Mouse (Mus musculus): Measurements from ENCODE around the gene Slc13a5.

Gene Slc13a5

DNA sequence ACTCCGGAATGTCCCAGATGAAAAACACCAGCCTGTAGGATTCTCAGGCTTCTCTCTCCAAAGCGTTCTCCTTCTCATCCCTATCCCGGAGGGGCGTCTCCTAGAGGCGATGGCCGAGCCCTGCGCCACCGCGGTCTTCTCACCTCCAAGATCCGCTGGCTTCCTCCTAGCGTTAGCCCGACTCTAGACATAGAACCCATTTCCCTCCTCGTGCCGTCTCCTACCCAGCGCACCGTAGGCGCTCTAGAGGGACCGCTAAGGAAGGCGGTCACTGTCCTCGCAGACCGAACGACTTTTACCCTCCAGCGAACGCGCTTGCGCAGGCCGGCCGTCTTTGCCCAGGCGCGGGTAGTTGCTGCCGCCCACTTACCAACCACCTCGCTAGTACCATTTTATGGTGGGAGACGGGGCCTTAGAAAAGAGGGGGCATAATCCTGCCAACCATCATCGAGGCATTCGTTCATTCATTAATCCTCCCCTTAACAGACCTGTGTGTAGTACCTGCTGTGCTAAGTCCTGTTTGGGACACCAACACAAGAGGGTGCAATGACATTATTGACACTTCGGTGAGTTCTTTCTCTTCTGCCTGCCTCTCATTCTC lies at the start of gene Slc13a5:
Gene Slc13a5, minus strand, starts transcription at position 263 of the 601 bp plus-strand sequence.
- no peak for DNase-seq

DNA sequence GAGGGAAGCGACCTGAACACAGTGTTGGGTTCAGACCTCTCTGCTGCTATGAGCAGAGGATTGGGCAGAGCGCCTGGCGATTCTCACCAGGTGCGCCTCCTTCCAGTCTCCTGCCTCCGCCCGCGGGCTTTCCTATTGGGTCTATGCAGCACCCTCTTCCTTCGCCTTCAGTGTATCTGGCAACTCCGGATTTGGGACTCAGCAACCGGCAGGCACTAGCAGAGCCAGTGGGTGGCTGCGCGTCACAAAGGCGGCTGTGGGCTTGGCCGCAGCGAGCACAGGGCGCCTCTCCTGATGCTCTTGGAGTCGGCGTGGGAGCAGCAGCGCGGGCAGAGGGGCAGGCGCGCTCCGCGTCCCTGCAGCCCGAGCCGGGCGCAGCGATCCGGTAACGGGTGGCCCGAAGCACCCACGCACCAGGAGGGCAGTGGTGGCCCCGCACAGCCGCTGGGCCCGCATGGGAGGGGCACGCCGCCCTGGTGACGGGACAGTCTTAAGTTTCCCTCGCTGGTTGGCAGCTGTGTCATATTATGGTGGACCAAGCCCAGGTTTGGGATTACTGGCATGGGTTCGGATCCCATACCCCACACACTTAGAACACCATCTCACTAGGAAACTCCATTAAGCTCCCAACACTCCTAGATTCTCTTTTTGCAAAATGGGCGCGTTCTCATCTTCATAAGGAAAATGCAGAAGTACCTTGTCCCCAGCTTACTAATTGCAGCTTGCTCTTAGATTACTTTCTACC lies 47.3 kb upstream of the Slc13a5 start, which contains the start of gene Fbxo39:
Gene Fbxo39, plus strand, starts transcription at position 294 of the 745 bp plus-strand sequence.
- DNase-seq: no peak

DNA sequence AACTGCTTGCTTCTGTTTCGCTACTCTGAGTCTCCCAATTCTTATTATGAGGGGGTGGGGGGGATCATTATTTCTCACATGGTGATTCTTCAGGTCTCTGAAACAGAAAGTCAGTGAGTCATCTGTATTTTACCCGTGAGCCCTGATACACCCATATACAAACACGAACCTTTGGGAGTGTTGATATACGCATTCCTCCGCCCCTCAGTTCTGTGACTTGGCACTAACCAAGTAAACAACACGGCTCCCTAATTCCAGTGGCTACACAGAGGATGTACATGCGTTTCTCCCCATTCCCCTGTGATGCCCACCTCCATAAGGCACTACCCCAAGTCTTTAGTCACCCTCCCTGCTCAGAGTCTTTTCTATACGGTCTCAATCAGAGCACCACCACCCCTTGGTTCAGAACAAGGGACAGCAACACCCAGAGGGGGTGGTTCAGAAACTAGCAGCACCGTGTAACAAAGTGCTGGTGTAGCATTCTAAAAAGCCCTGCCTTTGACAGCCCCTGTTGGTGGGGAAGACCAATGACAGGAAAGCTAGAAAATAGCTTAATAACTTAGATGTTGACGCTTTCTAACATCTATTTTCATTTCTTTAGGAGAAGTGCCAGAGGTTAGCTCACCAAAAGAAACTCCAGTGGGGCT lies 44.5 kb upstream of the Slc13a5 start:
- no peak for DNase-seq

DNA sequence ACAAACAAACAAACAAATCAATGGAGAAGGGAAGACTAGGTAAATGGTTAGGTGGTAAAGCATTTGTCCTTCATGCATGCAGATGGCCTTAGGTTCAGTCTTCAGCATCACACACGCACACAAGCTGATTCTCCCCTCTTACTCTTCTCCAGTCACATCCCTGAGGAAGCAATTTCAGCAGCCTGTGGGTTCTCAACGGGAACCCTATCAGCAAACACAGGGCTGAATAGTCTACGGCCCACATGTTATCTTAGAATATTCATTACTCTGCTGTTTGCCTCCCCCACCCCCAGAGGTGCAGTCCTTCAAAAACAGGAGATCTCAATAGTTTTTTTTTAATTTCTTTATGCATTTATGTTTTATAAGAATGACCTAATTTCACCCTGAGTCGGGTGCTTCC lies 43.5 kb upstream of the Slc13a5 start:
- DNase-seq: no peak

DNA sequence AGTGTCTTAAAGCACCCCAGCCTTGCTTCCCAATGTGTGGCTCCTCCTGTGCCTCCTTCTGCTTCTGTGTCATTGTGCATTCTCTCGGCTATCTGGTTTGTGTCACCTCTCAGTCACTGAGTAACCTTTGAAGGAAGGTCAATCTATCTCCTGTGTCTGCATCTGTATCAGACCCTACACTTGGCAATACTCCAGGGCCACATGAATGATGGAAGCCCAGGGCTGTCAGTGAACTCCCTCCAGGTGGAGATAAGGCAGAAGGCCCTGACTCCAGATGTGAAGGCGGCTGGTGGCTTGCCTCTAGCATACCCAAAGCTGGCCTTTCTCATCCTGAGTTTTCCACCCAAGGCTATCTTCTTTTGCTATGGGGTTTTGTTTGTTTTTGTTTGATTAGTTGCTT lies 42.0 kb upstream of the Slc13a5 start:
- no peak for DNase-seq

DNA sequence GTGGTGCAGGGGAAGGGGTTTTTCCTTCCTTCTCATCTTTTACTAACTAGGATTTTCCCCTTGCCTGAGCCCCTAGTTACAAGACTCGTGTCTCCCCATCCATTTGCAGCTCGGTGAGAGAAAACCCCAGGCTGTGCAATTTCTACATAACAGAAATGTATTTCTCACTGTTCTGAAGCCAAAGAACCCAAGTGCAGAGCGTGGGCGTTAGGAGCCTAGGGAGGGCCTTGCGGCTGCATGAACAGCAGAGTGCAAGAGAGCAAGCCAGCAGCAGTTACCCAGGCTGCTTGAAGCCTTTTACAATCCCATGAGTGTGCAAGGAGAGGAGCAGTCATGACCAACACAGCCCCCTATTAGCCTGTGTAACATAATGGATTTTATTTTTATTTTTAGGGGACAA lies 40.4 kb upstream of the Slc13a5 start:
- DNase-seq: no peak

DNA sequence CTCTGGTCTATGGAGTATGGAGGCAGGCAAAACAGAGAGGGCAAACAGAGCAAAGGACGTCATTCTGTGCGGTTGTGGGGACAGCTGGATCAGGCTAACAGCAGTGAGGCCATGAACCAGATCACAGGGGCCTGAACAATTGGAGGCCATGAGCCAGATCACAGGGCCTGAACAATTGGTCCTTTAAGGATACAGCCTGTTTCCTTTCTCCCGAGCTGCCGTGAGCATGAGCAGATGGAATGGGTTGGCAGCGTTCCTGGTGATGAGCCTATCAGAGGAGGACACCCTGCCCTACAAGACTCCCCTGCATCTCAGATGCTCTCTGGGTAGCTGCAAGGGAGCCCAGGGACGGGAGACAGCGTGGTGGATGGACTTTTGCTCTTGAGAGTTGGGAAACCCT lies 35.2 kb upstream of the Slc13a5 start:
- peak; percentile 42 to 51 for DNase-seq

DNA sequence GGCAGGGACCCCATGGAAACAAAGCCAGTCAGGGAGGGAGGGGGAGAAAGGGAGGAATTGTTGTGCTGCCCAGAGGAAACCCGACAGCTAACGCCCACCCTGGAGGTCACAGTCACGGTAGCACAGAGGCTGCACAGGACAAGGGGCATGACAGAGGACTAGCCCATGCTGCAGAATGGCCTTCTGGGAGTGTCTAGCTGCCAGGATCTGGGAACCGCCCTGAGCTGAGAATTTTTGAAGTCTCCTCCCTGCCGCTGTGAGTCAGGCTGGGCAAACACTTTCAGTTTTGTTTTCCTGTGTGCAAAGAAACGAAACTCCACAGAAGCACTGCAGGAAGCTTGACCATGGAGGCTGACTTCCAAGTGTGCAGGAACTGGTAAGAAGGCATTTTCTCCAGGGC lies 34.3 kb upstream of the Slc13a5 start, which contains the start of gene Xaf1:
Gene Xaf1, plus strand, starts transcription at position 296 of the 400 bp plus-strand sequence.
- peak; percentile 81 to 87 for DNase-seq

DNA sequence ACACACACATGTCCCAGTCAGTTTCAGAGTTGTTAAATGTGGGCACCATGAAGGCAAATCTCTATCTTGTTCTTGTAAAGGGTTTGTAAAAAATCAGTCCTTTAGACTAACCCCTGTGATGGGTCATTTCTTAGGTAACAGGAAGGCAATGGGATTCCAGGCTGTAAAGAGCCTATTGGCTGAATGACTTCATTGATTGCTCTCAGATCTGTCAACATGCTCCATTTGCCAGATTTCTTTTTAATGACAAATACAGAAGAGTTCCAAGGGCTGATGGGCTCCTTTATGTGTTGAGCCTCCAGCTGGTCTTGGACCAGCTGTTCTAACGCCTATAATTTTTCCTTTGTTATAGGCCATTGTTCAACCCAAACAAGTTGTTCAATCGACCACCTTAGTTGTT lies 26.1 kb upstream of the Slc13a5 start:
- DNase-seq: no peak

DNA sequence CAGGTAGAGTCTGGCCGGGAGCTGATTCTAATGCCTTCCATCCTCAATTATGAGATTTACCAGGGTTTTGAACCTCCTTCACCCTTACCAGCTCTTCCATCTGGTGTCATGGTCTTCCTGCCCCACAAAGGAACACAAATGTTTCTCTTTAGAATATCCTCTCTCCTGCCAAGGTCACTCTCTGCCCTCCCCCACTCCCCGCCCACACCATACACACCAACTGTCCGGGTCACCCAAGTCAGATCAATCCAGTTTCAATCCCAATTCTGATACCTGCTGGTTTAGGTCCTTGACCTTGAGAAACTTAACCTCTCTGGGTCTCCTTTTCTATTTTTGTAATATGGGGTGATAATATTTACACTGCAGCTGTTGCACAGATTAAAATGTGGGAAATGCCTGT lies 20.5 kb upstream of the Slc13a5 start:
- no peak for DNase-seq

DNA sequence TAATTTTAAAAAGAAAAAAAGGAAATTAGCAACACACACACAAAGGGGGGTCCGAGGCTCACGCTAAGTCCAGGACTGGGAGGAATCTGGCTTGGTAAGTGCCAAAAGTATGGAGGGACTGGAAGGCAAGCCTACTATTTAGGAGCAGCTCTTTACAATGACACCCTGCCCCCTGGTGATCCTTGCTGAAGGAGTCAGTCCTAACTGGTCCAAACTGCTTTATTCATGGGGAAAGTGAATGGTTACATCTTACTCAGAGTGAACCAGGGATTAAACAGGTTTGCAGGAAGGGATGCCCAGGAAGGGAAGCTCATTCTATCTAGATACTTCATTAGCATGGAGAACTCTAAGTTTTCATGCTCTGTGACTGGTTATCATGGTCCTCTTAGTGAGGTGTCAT lies 20.1 kb upstream of the Slc13a5 start:
- no peak for DNase-seq

DNA sequence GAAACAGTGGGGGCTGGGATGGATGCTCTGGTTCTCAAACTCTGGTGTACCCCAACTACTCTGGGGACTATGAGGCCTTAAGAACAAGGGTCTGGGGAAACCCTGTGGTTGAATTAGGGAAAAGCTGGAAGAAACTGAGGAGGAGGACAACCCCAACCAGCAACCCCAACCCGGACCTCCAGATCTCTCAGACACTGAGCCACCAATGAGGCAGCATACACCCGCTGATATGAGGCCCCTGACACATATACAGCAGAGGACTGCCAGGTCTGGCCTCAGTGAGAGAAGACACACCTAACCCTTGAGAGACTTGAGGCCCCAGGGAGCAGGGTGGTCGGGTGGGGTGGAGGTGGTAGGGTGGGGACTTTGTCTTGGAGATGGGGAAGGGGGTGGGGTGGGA lies 19.6 kb upstream of the Slc13a5 start:
- DNase-seq: no peak

DNA sequence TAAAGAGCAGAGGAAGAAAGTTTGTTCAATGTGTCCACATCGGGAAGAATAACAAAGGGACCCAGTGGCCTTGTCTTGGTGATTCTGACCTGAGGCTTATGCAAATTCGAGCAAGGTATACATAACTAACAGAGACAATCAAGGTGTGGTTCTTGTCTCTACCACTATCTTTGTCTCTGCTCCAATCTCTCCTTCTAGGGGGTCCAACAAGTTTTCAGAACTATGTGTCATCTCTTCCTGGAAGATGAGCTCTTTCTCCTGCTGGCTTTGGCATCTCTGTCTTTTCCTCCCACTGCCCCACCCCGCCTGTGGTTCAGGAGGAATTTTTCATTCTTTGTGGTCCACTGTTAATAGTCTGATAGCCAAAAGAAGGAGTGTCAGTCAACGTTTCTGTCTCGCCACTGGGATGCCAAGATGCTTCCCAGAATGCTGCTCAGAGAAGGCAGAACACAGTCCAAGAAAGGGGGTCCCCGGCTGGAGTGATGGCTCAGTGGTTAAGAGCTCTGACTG lies 19.0 kb upstream of the Slc13a5 start:
- DNase-seq: no peak

DNA sequence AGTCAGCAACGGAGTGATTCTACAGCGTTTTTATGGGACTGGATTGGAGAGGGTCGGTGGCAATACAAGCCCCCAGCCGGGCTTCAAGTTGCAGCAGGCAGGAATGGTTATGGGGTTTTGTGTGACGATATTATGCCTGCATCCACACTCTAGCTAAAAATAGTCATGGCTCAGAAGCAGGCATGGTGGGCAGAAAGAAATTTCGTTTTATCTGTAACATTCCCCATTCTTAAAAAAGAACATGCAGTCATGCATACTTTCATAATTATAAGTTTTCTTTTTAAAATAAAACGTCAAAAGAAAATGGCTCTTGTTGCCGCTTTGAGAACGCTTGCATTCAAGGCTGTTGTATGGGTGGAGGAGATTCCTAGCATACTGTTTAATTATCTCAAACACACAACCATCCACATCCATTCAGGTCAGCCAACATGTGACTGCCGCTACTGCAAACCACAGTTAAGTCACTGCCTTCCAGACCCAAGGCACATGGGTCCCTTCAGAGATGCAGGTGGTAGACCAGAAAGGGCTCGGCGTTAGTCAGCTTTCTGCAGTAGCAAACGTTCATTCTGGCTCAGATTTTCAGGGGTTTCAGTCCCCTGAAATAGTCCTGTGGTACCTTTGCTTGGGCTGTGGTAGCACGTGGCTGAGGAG lies 17.6 kb upstream of the Slc13a5 start:
- DNase-seq: no peak

DNA sequence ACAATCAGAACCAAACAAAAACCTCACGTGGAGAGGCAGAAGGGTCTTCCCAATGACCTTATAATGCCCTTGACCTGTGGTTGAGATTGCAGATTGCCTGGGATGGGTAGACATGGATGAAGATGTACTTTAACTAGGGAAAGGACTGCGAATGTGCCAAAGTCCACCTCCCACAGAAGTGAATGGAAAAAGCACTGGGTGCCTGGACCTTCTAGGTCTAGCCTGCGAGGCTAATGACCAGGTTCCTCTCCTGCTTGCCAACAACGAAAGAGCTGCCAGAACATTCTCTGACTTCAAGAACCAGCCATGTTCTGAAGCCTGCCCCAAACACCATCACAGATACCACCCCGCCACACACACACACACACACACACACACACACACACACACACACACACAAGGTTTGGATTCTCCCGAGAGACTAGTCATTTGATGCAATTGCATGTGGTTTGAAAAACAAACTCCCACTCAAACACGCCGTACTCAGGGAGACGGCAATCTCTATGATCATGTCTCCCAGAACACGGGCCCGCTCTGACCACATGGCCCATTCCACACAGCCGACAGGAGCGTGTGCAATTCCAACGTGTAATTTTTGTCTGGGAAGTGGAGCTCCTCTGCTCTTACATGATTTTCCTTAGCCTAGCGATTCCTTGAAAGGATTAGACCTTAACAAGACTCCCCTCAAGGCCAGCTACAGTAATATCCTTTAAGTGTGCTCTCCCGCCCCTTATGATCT lies 16.6 kb upstream of the Slc13a5 start:
- DNase-seq: no peak

DNA sequence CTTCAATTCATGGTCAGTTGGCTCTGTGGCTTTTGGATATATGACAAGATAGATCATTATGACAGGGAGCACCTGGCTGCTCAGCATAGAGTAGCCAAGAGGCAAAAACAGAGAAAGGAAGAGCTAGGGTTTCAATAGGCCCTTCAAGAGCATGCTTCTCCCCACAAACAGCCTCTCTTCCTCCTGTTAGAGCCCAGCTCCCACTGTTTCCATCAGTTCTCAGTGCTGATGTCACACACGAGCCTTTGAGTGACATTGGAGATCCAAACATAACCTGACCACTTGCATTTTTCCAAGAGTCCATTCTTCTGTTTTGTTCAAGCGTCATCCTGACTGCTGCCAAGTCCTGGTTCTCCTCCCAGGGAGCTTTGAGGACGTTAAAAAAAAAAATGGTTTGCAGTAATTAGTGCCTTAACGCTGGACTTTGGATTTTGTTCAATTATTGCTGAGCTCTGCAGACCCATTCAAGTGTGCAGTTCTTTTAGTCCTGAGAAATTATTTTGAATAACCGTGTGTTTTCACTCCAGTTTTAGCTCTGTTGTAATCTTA lies 14.9 kb upstream of the Slc13a5 start:
- no peak for DNase-seq

DNA sequence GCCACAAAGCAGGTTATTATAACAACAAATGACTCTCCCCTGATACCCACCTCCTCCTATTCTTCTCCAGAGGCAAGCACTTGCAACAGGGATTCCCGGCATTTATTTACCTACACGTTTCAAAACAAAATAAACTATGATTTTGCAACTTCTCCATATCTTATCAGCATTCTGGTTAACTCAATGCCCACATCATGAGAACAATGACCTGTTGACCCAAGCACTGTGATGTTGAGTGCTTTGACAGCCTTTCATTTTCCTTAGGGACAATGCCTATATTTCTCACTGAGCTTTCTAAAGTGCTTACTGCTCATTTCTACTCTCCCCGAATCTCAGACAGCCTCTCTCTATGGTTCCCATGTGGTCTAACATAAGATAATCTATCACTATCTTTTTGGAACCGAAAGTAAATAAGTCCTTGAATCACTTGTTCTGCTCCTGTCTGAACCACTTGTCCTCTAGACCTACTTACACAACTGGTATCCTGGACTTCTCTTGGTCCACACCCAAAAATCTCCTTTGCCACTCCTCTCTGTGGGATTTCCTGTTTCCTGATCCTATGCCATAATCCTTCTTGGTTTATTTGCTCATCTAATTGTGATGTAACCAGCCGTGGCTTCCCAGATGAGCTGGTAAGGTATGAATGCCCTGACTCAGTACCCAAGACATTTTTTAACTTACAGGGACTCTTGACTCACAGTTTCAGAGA lies 14.3 kb upstream of the Slc13a5 start:
- no peak for DNase-seq

DNA sequence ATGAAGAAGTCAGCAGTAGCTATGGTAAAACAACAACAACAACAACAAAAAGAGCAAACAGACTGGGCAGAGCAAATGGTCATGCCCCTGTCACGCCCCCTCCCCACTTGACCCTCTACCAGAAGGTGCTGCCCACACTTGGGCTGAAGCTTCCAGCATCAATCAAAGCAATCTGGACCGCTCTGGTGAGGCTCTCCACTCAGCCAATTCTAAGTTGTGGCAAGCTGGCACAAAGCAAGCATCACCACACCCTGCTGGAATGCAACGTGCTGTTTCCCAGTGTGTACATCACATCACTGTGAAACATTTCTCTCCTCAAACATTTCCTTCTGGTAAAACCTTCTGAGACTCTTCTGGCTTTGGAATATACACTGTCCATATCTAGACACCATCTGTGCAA lies 6.3 kb upstream of the Slc13a5 start:
- no peak for DNase-seq

DNA sequence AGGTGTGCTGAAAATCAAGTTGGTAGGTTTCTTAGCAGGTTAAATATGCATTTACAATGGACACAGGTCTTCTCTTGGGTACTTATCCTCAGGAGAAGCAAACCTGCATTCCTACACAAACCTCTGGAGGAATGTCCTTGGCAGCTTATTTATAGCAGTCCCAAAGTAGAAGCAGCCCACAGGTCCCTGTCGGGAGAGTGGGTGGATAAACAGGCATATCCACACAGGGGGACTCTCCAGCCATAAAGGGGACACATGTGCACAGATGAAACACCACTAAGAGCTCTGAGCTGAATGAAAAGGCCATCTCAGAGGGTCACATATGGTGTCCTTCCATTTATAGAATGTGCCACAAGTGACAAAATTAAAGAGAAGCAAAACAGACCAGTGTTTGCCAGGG lies 4.7 kb upstream of the Slc13a5 start:
- DNase-seq: no peak

DNA sequence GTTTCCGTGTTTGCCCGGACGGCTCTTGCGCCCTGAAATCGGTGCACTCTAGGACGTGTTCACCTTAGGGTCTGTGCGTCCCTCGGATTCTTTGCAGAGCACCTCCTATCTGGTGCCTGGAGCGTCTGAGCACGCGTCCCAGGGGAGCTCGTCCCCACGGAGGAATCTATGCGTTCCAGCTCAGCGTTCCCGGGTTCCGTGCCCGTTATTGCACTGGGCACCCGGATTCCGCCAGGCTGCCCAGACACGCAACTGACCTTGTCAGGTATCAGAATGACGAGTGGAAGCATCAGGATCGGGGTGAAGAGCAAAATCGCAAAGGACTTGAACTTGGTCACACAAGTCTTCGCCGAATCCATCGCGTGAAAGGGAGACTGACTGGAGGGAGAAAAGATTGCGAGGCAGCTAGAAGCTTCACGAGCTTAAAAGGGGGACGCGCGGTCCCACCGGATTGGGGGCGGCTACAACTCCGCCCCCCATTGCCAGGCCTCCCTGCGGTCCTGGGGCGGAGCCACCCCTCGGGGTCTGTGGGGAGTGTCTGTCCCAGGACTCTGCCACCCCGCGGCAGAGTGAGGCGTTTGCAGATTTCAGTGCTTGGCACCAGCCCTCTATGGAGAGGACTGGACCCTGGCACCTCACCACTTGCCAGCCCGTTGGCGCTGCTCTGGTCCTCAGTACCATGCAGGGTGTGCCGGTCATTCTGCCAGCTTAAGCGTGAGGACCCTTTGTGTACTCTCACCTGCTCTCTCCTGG lies 639 bp downstream of the Slc13a5 start:
- DNase-seq: peak; percentile 17 to 45

DNA sequence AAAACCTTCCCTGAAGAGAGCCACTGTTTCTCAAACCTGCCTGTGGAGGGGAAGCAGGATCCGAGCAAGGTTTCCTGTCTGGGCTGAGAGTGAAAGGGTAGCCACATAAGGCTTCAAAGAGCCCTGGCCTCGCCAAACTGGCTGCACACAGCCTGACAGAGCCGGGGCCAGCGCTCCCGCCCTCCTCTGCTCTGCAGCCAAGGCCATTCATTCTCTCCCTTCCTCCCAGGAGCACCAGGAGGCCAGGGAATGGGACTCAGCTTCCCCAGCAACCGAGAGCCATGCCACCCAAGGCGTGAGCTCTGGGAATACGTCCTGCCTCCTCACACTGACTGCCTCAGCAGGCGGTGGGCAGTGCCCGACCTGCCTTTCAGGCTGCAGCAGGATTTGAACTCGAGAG lies 1.5 kb downstream of the Slc13a5 start:
- DNase-seq: no peak
